Mouse (Mus musculus) neural tube, embryonic 13.5 days (tissue): Measurements from ENCODE around the gene Iqsec1. TPM values are rescaled to one million over a fixed set of nuclear protein-coding genes. Genes with fewer than 3 reads are reported as not detected.
"Not testable (repeated sequence)": the region's sequence is repeated elsewhere in the genome, so short reads cannot be mapped to it uniquely, and the experiment has no call there.

Experiments used
- ATAC-seq: fragments of 200-750 bp; cut with Nextera tagmentation; 2 replicates; pipeline ENCODE4 v1.8.0; 2017; ENCODE audit warnings: low read depth, mild to moderate bottlenecking, moderate TSS enrichment, moderate library complexity
- H3K27ac ChIP-seq: fragments of 300-500 bp; sonication (generic); replicated peaks from 2 replicates; pipeline ENCODE4 v1.5.1; 2015; ENCODE audit warnings: moderate library complexity, mild to moderate bottlenecking, inconsistent platforms
- H3K27me3 ChIP-seq: fragments of 300-500 bp; sonication (generic); 2 replicates; pipeline ENCODE4 v1.6.1; 2015; ENCODE audit warnings: mild to moderate bottlenecking, inconsistent platforms
- H3K36me3 ChIP-seq: fragments of 300-500 bp; sonication (generic); 2 replicates; pipeline ENCODE4 v1.6.1; 2015; ENCODE audit warnings: mild to moderate bottlenecking, inconsistent platforms
- H3K4me1 ChIP-seq: fragments of 300-500 bp; sonication (generic); replicated peaks from 2 replicates; pipeline ENCODE4 v1.6.1; 2015; ENCODE audit warnings: inconsistent platforms
- H3K4me2 ChIP-seq: fragments of 300-500 bp; sonication (generic); 2 replicates; pipeline ENCODE4 v1.6.1; 2015; ENCODE audit warnings: inconsistent platforms, mild to moderate bottlenecking, moderate library complexity
- H3K4me3 ChIP-seq: fragments of 300-500 bp; sonication (generic); 2 replicates; pipeline ENCODE4 v1.5.1; 2015; ENCODE audit warnings: mild to moderate bottlenecking, inconsistent platforms
- H3K9ac ChIP-seq: fragments of 300-500 bp; sonication (generic); 2 replicates; pipeline ENCODE4 v1.6.1; 2015; ENCODE audit warnings: moderate library complexity, mild to moderate bottlenecking, inconsistent platforms
- H3K9me3 ChIP-seq: fragments of 300-500 bp; sonication (generic); 2 replicates; pipeline ENCODE4 v1.6.1; 2016; ENCODE audit warnings: inconsistent platforms
- WGBS: fragments of 180-500 bp; shearing (Covaris S2); methylation state at CpG from one replicate; pipeline ENCODE4 v1.1.7; 2015; 5-methylcytosine and 5-hydroxymethylcytosine counted together
- polyA plus RNA-seq: library from polyadenylated mRNA; unstranded; fragments of >200 nt; fragmentation: Nextera tagmentation; extraction: Ambion mirVana; gene quantifications from 2 replicates; pipeline ENCODE4 v1.2.1, GENCODE M21; 2015

The Iqsec1 gene
- polyA plus RNA-seq, 1 experiment from 2014 or later: 15.0 TPM

DNA sequence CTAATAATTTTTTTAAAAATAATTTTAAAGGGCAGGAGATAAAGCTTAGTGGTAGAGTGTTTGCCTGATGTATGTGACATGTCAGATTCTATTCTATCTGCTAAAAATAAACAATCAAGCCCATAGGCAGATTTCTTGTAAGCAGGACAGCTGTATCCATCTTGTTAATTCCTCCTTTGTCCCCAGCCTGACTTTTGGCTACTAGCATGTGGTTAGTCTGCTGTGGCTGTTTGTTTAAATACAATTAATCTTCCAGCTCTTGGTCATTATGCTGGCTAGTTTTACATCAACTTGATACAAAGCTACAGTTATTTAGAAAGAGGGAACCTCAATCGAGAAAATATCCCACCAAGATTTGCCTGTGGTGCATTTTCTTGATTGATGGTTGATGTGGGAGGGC is 337.9 kb downstream of the Iqsec1 start:
- Histone ChIP-seq H3K4me1 (no peaks in the 10 kb centered on the region), H3K27ac (no peak overlapping the region), H3K27me3 (no peaks in the 10 kb centered on the region), H3K9me3 (no peaks in the 10 kb centered on the region), H3K9ac (no peak overlapping the region), H3K36me3 (no peaks in the 10 kb centered on the region), H3K4me3 (no peak overlapping the region), H3K4me2 (no peak overlapping the region)
- ATAC-seq: no peak
- WGBS: 31% methylated on average over 1 of the region's 1 CpGs

GRCm38 (mm10) chr6:90649279-90649678 is 339.2 kb downstream of the Iqsec1 start:
- no peak; the same call in 1 of the 2 replicates for ATAC-seq
- WGBS: 80% methylated on average over 4 of the region's 4 CpGs
- H3K4me3 ChIP-seq: no peak overlapping the region

GRCm38 (mm10) chr6:90648391-90648790 is 340.1 kb downstream of the Iqsec1 start:
- H3K27me3 ChIP-seq: no peaks in the 10 kb centered on the region
- no peaks in the 10 kb centered on the region for H3K9me3 ChIP-seq
- H3K4me3 ChIP-seq: no peak overlapping the region
- no peaks in the 10 kb centered on the region for H3K36me3 ChIP-seq
- H3K9ac ChIP-seq: no peak overlapping the region
- WGBS: 93% methylated on average over 6 of the region's 6 CpGs
- H3K4me2 ChIP-seq: no peak overlapping the region
- H3K27ac ChIP-seq: no peak overlapping the region
- H3K4me1 ChIP-seq: peaks cover 8% of the 10 kb centered on the region; the same call in 1 of the 2 replicates
- no peak for ATAC-seq

More at GRCm38 (mm10) chr6:90649279-90649678, 339.2 kb downstream of the Iqsec1 start:
- no peak overlapping the region for H3K27ac ChIP-seq
- H3K36me3 ChIP-seq: no peaks in the 10 kb centered on the region
- no peaks in the 10 kb centered on the region for H3K9me3 ChIP-seq
- no peaks in the 10 kb centered on the region for H3K27me3 ChIP-seq
- no peak overlapping the region for H3K4me2 ChIP-seq
- H3K4me1 ChIP-seq: peaks cover 8% of the 10 kb centered on the region; the same call in 1 of the 2 replicates
- H3K9ac ChIP-seq: no peak overlapping the region

- no peak overlapping the region for H3K27ac ChIP-seq
- no peaks in the 10 kb centered on the region for H3K27me3 ChIP-seq
- H3K4me2 ChIP-seq: no peak overlapping the region
- 69% methylated on average over 4 of the region's 4 CpGs for WGBS
- no peaks in the 10 kb centered on the region for H3K36me3 ChIP-seq
- peaks cover 8% of the 10 kb centered on the region; the same call in 1 of the 2 replicates for H3K4me1 ChIP-seq
- H3K9me3 ChIP-seq: no peaks in the 10 kb centered on the region
- H3K4me3 ChIP-seq: no peak overlapping the region
- no peak overlapping the region for H3K9ac ChIP-seq
- ATAC-seq: peak; percentile 50; the same call in 1 of the 2 replicates
Measured at GRCm38 (mm10) chr6:90644965-90645364, 343.5 kb downstream of the Iqsec1 start.

DNA sequence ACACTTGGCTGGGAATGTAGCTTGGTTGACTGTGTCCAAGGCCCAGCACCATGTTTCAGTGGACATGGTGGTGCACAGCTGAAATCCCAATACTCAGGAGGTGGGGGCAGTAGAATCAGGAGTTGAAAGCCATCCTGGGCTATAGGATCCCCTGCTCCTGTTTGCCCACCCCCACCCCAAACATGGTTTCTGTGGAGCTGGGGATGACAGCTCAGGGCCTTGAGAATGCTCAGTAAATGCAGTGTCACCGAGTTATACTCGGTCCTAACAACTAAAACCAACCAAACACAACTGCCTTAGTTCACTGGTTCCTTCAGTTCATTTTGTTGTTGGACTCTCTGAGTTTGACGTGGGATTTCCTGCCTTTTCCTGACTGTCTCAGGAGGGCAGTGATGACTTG is 345.4 kb downstream of the Iqsec1 start:
- Histone ChIP-seq H3K9me3 (no peaks in the 10 kb centered on the region), H3K9ac (no peak overlapping the region), H3K27me3 (no peaks in the 10 kb centered on the region), H3K4me2 (no peak overlapping the region), H3K4me1 (peaks cover 8% of the 10 kb centered on the region; the same call in 1 of the 2 replicates), H3K27ac (no peak overlapping the region), H3K36me3 (no peaks in the 10 kb centered on the region), H3K4me3 (no peak overlapping the region)
- 85% methylated on average over 3 of the region's 3 CpGs for WGBS
- no peak for ATAC-seq

- Histone ChIP-seq H3K36me3 (peaks cover 4% of the 10 kb centered on the region; the same call in 1 of the 2 replicates), H3K27me3 (no peaks in the 10 kb centered on the region)
- 58% methylated on average over 3 of the region's 3 CpGs for WGBS
Measured at GRCm38 (mm10) chr6:90635611-90636010, 352.9 kb downstream of the Iqsec1 start.

DNA sequence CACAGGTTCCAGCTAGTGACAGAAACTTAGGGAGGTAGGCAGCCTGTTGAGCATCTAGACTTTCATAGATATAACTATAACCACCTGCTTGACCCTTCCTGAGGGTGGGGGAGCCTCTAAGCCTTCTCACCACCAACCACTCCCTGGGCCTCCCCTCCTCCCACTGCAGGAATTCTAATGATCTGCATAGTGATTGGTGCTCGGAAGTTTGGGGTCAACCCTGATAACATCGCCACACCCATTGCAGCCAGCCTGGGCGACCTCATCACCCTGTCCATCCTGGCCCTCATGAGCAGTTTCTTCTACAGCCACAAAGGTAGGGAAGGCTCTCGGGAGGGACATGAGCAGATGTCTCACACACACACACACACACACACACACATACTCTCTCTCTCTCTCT is 353.4 kb downstream of the Iqsec1 start:
- no peaks in the 10 kb centered on the region for H3K27me3 ChIP-seq
- no peak overlapping the region for H3K4me3 ChIP-seq
- ATAC-seq: no peak
- H3K4me1 ChIP-seq: no peaks in the 10 kb centered on the region
- WGBS: 37% methylated on average over 4 of the region's 4 CpGs
- H3K36me3 ChIP-seq: peaks cover 4% of the 10 kb centered on the region; the same call in 1 of the 2 replicates
- no peaks in the 10 kb centered on the region for H3K9me3 ChIP-seq
- H3K4me2 ChIP-seq: no peak overlapping the region
- no peak overlapping the region for H3K9ac ChIP-seq
- no peak overlapping the region for H3K27ac ChIP-seq

More at GRCm38 (mm10) chr6:90635611-90636010, 352.9 kb downstream of the Iqsec1 start:
- H3K4me1 ChIP-seq: no peaks in the 10 kb centered on the region
- ATAC-seq: no peak
- H3K4me2 ChIP-seq: no peak overlapping the region
- no peaks in the 10 kb centered on the region for H3K9me3 ChIP-seq
- no peak overlapping the region for H3K4me3 ChIP-seq
- H3K27ac ChIP-seq: no peak overlapping the region
- H3K9ac ChIP-seq: no peak overlapping the region

GRCm38 (mm10) chr6:90632526-90632925 is 356.0 kb downstream of the Iqsec1 start:
- whole genome bisulfite sequencing: 77% methylated on average over 3 of the region's 3 CpGs
- H3K9me3 ChIP-seq, H3K27ac ChIP-seq, H3K4me1 ChIP-seq, ATAC-seq, H3K4me2 ChIP-seq, H3K36me3 ChIP-seq, H3K4me3 ChIP-seq, H3K9ac ChIP-seq, H3K27me3 ChIP-seq: not testable (repeated sequence)

DNA sequence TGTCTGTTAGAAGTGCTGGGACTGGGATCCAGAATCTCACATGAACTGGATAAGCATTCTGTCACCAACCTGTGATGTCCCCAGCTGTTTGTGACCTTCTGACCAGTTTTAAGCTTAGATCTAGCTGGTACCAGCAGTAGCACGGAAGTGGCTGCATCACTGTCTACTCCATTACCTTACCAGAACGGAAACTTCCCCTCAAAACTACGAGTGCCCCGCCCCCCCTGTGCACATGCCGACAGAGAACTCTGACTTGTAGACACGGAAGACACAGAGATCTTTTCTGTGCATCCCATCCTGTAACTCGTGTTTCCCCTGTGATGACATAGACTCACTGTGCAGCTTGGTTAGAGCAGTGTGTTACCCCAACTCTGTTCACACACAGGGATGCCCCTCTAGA is 358.1 kb downstream of the Iqsec1 start:
- Histone ChIP-seq H3K9me3 (no peaks in the 10 kb centered on the region), H3K9ac (no peak overlapping the region), H3K27ac (no peak overlapping the region), H3K4me2 (no peak overlapping the region), H3K4me3 (no peak overlapping the region), H3K36me3 (no peaks in the 10 kb centered on the region), H3K27me3 (no peaks in the 10 kb centered on the region), H3K4me1 (no peaks in the 10 kb centered on the region)
- 92% methylated on average over 7 of the region's 7 CpGs for WGBS
- ATAC-seq: no peak

- H3K36me3 ChIP-seq: no peaks in the 10 kb centered on the region
- no peaks in the 10 kb centered on the region for H3K9me3 ChIP-seq
- no peak overlapping the region for H3K4me3 ChIP-seq
- H3K27me3 ChIP-seq: no peaks in the 10 kb centered on the region
- no peak for ATAC-seq
- H3K4me2 ChIP-seq: no peak overlapping the region
- H3K9ac ChIP-seq: no peak overlapping the region
- H3K4me1 ChIP-seq: no peaks in the 10 kb centered on the region
- H3K27ac ChIP-seq: no peak overlapping the region
- 87% methylated on average over 6 of the region's 6 CpGs for WGBS
Measured at GRCm38 (mm10) chr6:90629506-90629905, 359.0 kb downstream of the Iqsec1 start.

DNA sequence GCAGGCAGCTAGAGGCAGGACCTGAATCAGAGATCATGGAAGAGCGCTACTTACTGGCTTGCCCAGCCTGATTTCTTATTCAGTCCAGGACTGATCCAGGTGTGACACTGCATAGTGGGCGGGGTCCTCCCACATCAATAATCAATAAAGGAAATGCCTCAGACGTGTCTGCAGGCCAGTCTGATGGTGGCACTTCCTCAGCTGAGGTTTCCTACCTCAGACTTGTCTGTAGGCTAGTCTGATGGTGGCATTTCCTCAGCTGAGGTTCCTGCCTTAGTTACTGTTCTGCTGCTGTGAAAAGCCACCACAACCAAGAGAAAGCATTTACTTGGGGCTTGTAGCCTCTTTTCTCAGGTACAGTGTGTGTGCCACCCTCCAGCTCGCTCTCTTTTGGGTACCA is 360.9 kb downstream of the Iqsec1 start:
- H3K4me2 ChIP-seq: no peak overlapping the region
- H3K4me3 ChIP-seq: no peak overlapping the region
- no peak for ATAC-seq
- no peaks in the 10 kb centered on the region for H3K27me3 ChIP-seq
- no peaks in the 10 kb centered on the region for H3K36me3 ChIP-seq
- WGBS: 92% methylated on average over 4 of the region's 4 CpGs
- no peak overlapping the region for H3K9ac ChIP-seq
- H3K9me3 ChIP-seq: no peaks in the 10 kb centered on the region
- 0 out of 2 replicates have a peak, but pooled peaks cover 6% of the 10 kb centered on the region for H3K4me1 ChIP-seq
- H3K27ac ChIP-seq: no peak overlapping the region

- H3K4me2 ChIP-seq: no peak overlapping the region
- no peaks in the 10 kb centered on the region for H3K27me3 ChIP-seq
- H3K4me1 ChIP-seq: peaks cover 10% of the 10 kb centered on the region; the same call in 1 of the 2 replicates
- H3K4me3 ChIP-seq: no peak overlapping the region
- 72% methylated on average over 7 of the region's 7 CpGs for WGBS
- ATAC-seq: no peak
- H3K9ac ChIP-seq: no peak overlapping the region
- no peaks in the 10 kb centered on the region for H3K36me3 ChIP-seq
- H3K9me3 ChIP-seq: no peaks in the 10 kb centered on the region
- H3K27ac ChIP-seq: no peak overlapping the region
Measured at GRCm38 (mm10) chr6:90625207-90625994, 363.1 kb downstream of the Iqsec1 start.
